Mouse (Mus musculus) liver, postnatal 0 days (tissue): ENCODE results near the gene Snn.

ENCODE experiments used
- CTCF ChIP-seq: sonication (generic); IDR thresholded peaks from 2 replicates; pipeline ENCODE4 v1.5.1; 2016; ENCODE audit warnings: antibody characterized with exemption, low read depth
- EP300 ChIP-seq: IDR thresholded peaks from 2 replicates; pipeline ENCODE4 v1.6.1; 2016; ENCODE audit warnings: antibody characterized with exemption, low read depth, mild to moderate bottlenecking

- TF ChIP-seq CTCF: no peak
- TF ChIP-seq EP300: no peak
Observed at GRCm38 (mm10) chr16:11122625-11123024, 61.9 kb downstream of the Snn start.
